Mouse (Mus musculus): ENCODE measurements at regions not wholly inside any gene's neighbourhood (a gene's known extent, or its start where the extent isn't known, plus 50 kb on each side); places are given as distances from the start of the nearest gene placed in this dataset.
A peak's percentile ranks its signal among the peaks of the same experiment; 100 is the strongest.
"Not testable (repeated sequence)": the region's sequence is repeated elsewhere in the genome, so short reads cannot be mapped to it uniquely, and the experiment has no call there.

DNA sequence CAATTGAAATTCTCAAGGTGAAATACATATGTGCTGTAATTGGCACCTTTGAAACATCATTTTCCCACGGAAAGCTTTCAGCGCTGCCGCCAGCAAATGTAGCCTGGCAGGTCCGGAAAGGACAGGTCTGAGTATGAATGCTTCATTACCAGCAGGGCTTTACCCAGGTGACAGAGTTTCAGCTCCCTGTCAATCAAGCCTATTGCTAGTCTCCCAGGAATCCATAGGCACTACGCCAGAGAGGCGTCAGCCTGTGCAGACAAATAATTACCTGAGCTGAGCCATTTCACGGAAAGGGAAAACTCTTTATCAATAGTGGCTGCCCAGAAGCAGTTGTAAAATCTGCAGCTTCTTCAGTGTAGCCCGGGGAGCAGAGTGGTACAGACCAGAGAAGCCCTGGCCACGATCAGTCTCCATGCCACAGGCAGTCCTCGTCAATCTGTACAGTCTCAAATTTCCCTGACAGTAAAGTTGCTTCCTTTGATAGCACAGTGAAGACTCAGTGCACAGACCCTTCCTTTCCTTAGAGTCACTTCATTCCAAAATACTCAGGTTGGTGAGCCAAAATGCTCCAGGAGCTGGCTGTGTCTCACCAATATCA, 340.7 kb downstream of the Samd5 start:
- Histone ChIP-seq H3K27ac (no peak overlapping the region), H3K4me3 (no peak overlapping the region), H3K4me1 (peaks cover 35% of the 10 kb centered on the region), H3K27me3 (ENCODE audit: poor library complexity, severe bottlenecking) (peaks cover 4% of the 10 kb centered on the region; the same call in 1 of the 2 replicates), H3K9me3 (no peaks in the 10 kb centered on the region), H3K36me3 (replicated peaks) (no peaks in the 10 kb centered on the region)
- WGBS = 74% methylated on average over 10 of the region's 10 CpGs
- DNase-seq (ENCODE audit: extremely low spot score, low spot score) = no peak

DNA sequence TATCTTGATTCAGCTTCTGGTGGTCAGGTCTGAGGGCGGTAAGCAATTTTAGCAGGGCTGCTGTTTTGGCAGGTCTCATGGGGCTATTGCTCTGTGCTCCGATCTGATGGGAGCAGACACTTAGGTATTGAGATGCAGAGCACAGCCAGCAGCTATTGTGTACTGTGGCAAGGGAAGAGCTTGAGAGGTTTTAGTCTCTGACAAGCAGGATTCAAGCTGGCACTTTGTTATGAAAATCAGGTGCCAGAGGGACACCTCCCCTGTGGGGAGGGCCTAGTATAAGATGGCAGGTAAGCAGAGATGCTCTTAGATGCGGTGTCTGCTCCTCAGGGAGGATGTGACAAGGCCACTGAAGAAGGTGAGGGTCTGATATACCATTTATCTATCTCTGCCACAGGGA, 343.3 kb downstream of the Samd5 start:
- DNase-seq (ENCODE audit: extremely low spot score, low spot score) = no peak

DNA sequence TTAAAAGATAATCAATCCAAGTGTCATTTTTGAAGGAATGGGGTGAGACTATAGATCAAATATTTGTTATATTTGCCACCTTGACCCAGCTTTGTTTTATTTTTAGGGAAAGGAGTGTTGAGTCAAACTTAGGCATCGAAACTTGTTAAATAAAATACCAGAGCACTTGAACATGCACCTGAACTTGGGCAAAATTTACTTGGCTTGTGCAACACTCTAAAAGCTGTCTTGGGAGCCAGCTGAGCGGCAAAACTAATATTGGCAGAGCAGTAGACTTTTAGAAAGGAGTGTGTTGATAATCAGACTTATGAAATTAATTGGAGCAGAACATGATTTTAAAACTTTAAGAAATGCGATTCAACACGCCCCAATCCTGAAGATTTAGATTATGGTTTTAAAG, 346.7 kb downstream of the Samd5 start:
- 91% methylated on average over 4 of the region's 4 CpGs for WGBS
- no peaks in the 10 kb centered on the region for H3K36me3 ChIP-seq (replicated peaks)
- no peak overlapping the region for H3K4me3 ChIP-seq
- H3K4me1 ChIP-seq = peaks cover 14% of the 10 kb centered on the region
- 0 out of 2 replicates have a peak, but pooled peaks cover 4% of the 10 kb centered on the region for H3K9me3 ChIP-seq
- peaks cover 4% of the 10 kb centered on the region; the same call in 1 of the 2 replicates for H3K27me3 ChIP-seq (ENCODE audit: poor library complexity, severe bottlenecking)
- no peak overlapping the region for H3K27ac ChIP-seq
- DNase-seq (ENCODE audit: extremely low spot score, low spot score) = no peak

More for the DNA sequence above, 343.3 kb downstream of the Samd5 start:
- peaks cover 4% of the 10 kb centered on the region; the same call in 1 of the 2 replicates for H3K27me3 ChIP-seq (ENCODE audit: poor library complexity, severe bottlenecking)
- H3K4me1 ChIP-seq = peaks cover 19% of the 10 kb centered on the region
- H3K4me3 ChIP-seq = no peak overlapping the region
- 17% methylated on average over 3 of the region's 3 CpGs for WGBS
- no peak overlapping the region for H3K27ac ChIP-seq
- 0 out of 2 replicates have a peak, but pooled peaks cover 4% of the 10 kb centered on the region for H3K9me3 ChIP-seq
- H3K36me3 ChIP-seq (replicated peaks) = no peaks in the 10 kb centered on the region

DNA sequence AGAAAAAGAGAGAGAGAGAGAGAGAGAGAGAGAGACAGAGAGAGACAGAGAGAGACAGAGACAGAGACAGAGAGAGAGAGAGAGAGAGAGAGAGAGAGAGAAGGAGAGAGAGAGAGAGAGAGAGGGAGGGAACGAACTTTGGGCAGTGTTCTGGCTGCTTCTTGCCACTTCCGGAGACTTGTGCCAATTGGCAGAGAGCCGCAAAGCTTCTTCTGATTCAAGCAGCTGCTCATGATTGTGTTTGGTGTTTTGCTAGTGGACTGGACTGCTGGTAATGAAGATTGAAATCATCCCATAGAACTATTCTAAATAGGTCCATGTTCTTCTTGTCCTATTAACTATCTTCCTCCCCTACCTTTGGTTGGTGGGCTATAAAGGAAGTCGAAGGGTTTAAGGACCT, 347.1 kb downstream of the Samd5 start:
- WGBS = 95% methylated on average over 4 of the region's 4 CpGs
- H3K27ac ChIP-seq; DNase-seq (ENCODE audit: extremely low spot score, low spot score); H3K9me3 ChIP-seq; H3K27me3 ChIP-seq (ENCODE audit: poor library complexity, severe bottlenecking); H3K4me3 ChIP-seq; H3K36me3 ChIP-seq (replicated peaks): not testable (repeated sequence)
- peaks cover 14% of the 10 kb centered on the region for H3K4me1 ChIP-seq

DNA sequence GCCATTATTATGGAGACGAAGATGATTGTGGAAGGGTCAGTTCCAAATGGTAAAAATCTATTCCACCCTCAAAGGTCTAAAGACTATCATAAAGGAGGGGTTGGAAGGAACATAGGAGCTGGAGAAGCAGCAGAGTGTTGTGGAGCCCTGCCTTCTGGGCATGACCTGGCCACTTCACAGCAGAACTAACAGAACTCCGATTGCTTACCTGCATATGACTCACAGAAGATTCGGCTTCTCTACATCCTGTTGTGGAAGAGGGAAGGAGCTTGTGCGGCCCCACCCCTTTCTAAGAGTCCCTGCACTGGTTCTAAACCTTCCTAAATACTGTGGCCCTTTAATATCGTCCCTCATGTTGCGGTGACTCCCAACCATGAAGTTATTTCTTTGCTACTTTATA, 362.7 kb downstream of the Samd5 start:
- Histone ChIP-seq H3K36me3 (replicated peaks) (no peaks in the 10 kb centered on the region), H3K4me3 (no peak overlapping the region), H3K27me3 (ENCODE audit: poor library complexity, severe bottlenecking) (no peaks in the 10 kb centered on the region), H3K27ac (no peak overlapping the region), H3K9me3 (no peaks in the 10 kb centered on the region), H3K4me1 (peaks cover 7% of the 10 kb centered on the region; the same call in 1 of the 2 replicates)
- 91% methylated on average over 6 of the region's 6 CpGs for WGBS
- DNase-seq (ENCODE audit: extremely low spot score, low spot score) = no peak

DNA sequence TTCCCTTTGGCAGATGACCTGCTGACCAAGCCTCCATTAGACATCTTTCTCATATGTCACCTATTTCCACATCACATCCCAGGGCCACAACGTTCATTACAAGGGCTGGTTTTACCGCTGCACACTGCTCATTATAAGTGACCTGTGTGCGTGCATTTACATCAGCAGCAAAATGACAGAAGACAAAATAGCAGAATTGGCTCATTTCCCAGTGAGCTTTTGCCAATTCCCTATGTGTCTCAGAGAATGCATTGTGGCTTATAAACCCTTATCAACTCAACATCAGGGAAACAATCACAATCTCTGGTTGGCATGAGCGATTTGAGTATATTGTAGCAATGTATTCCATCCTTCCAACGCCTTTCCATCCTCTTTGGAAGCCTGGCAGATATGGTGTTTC, 364.7 kb downstream of the Samd5 start:
- no peaks in the 10 kb centered on the region for H3K27me3 ChIP-seq (ENCODE audit: poor library complexity, severe bottlenecking)
- H3K36me3 ChIP-seq (replicated peaks) = no peaks in the 10 kb centered on the region
- 89% methylated on average over 5 of the region's 5 CpGs for WGBS
- no peak overlapping the region for H3K27ac ChIP-seq
- H3K4me3 ChIP-seq = no peak overlapping the region
- H3K9me3 ChIP-seq = no peaks in the 10 kb centered on the region
- no peak for DNase-seq (ENCODE audit: extremely low spot score, low spot score)
- peaks cover 7% of the 10 kb centered on the region; the same call in 1 of the 2 replicates for H3K4me1 ChIP-seq

DNA sequence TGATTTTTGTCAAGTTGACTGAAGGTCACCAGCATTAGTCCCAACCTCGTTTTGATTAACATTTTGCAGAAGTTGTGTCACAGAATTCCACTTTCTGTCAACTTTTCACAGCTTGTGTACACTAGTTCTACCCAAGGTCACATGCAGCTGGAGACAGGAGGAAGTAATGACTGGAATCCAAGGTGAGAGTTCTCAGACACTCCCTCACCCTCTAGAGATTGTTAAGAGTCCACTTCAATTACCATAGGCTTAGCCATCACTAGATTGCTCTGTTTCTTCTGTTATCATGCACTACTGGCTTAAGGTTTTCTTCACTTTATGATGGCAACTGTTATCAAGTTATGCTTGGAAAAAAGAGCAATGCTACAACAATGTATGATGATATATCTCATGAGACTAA, 379.0 kb downstream of the Samd5 start:
- 71% methylated on average over 1 of the region's 1 CpGs for WGBS

DNA sequence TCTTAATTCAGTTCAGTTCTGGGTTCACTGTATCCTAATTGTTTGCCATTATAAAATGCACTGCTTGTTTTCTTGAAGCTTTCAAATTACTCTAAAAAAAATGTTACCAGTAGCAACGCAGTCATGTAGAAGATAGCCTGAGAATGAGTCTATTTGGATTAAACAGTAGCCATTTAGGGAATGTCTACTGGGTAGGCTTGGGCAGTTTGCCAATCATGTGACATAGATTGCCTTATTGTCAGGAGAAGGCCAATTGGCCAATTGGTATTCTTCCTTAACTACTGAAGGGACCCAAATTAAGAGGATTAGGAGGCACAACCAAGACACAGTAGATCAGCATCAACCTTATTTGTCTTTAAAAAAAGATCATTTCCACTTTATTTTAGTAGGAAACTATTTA, 379.7 kb downstream of the Samd5 start:
- H3K27me3 ChIP-seq (ENCODE audit: poor library complexity, severe bottlenecking) = no peaks in the 10 kb centered on the region

More for the DNA sequence above, 379.0 kb downstream of the Samd5 start:
- H3K27me3 ChIP-seq (ENCODE audit: poor library complexity, severe bottlenecking) = no peaks in the 10 kb centered on the region
- no peaks in the 10 kb centered on the region for H3K36me3 ChIP-seq (replicated peaks)
- H3K4me3 ChIP-seq = no peak overlapping the region
- H3K9me3 ChIP-seq = no peaks in the 10 kb centered on the region
- no peak overlapping the region for H3K27ac ChIP-seq
- no peaks in the 10 kb centered on the region for H3K4me1 ChIP-seq
- DNase-seq (ENCODE audit: extremely low spot score, low spot score) = no peak

DNA sequence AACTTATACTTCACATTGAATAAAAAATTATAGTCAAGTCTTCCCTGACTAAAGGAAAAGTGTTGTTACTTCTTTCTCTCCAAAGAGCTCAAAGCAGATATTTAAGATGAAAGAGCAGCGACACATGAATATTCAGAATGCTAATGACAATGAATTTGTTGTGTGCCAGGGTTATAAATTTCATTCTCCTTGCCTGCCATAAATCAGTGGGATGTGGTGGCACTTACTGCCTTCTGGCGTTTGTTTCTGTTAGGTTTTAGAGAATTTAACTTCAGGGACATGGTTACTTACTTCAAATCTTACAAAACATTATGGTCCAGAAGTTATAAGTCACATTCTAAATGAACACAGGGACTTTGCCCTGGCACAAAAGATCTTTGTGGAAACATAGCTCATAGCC, 380.4 kb downstream of the Samd5 start:
- Histone ChIP-seq H3K4me3 (no peak overlapping the region), H3K4me1 (no peaks in the 10 kb centered on the region), H3K36me3 (replicated peaks) (no peaks in the 10 kb centered on the region), H3K9me3 (no peaks in the 10 kb centered on the region), H3K27ac (no peak overlapping the region), H3K27me3 (ENCODE audit: poor library complexity, severe bottlenecking) (no peaks in the 10 kb centered on the region)
- WGBS = 87% methylated on average over 2 of the region's 2 CpGs
- DNase-seq (ENCODE audit: extremely low spot score, low spot score) = no peak

More for the DNA sequence above, 379.7 kb downstream of the Samd5 start:
- DNase-seq (ENCODE audit: extremely low spot score, low spot score) = no peak
- Histone ChIP-seq H3K9me3 (no peaks in the 10 kb centered on the region), H3K27ac (no peak overlapping the region), H3K36me3 (replicated peaks) (no peaks in the 10 kb centered on the region), H3K4me3 (no peak overlapping the region), H3K4me1 (no peaks in the 10 kb centered on the region)
- WGBS = 88% methylated on average over 1 of the region's 1 CpGs

DNA sequence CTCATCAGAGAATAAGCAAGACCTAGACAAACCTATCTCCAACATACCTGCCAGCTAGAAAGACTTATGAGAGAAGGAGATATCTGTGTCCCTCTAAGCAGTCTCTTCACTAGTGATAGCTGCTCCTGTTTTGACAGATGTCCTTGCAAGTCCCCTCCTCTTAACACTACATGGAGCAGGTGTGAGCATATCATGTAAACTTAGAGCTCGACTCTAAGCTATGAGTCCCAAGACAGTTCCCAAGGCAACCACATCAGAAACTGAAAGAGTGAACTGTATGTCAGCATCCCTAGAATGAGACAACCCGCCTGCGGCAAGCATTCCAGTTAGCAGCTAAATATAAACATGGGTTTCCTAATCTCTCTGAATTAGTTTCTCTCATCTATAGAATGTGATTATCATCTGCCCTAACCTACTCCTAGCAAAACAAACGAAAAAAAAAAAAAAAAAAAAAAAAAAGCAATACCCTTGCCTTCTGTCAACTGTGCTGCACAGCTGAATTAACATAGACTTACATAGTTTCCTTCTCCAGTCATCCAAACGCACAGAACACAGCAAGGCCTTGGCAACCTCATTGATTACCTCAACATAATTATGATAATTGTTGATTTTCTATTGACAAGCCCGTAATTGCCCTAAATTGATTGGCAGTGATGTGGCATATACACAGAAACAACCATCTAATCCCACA, 383.4 kb downstream of the Samd5 start:
- Histone ChIP-seq H3K27ac (no peak overlapping the region), H3K4me3 (no peak overlapping the region), H3K36me3 (replicated peaks) (no peaks in the 10 kb centered on the region), H3K4me1 (no peaks in the 10 kb centered on the region), H3K27me3 (ENCODE audit: poor library complexity, severe bottlenecking) (no peaks in the 10 kb centered on the region), H3K9me3 (no peaks in the 10 kb centered on the region)
- DNase-seq (ENCODE audit: extremely low spot score, low spot score) = no peak
- 81% methylated on average over 6 of the region's 6 CpGs for WGBS

DNA sequence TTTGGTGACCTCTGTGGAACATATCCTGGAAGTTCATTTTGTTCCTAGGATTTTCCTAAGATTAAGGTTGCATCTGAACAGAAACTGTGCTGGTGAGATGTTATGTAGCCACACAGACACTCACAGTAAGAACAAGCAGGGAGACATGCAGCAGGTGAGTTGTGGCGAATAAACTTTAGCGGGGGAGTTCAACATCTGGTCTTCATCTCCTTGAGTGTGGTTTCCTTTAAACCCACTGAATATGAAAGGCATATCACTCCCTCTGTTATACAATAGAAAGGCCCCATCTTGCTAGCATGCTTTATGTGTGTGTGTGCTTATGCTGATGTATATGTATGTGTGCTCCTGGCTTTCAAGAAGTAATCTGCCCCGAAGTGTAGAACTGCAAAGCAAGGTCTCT, 387.1 kb upstream of the Sash1 start:
- DNase-seq (ENCODE audit: extremely low spot score, low spot score) = no peak
- Histone ChIP-seq H3K4me3 (no peak overlapping the region), H3K27me3 (ENCODE audit: poor library complexity, severe bottlenecking) (no peaks in the 10 kb centered on the region), H3K36me3 (replicated peaks) (no peaks in the 10 kb centered on the region), H3K9me3 (no peaks in the 10 kb centered on the region), H3K4me1 (peaks cover 20% of the 10 kb centered on the region), H3K27ac (no peak overlapping the region)
- 88% methylated on average over 3 of the region's 3 CpGs for WGBS

DNA sequence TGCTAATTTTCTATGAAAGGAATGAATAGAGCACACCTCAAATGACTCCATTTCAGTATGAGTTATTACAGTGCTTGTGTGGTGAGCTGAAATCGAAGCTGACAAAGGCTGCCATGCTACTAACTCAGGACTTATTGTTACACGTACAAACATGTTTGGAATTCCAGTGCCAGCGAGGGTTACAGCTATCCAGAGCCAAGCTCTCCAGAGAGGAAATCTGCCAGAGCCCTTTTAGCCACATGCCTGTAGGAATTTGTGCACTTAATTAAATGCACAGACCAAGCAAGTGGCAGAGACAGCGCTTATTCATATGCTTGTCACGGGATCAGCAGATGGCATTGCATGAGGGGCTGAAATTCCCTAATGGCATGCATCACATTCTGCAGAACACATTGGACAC, 386.4 kb upstream of the Sash1 start:
- WGBS = 67% methylated on average over 5 of the region's 5 CpGs
- Histone ChIP-seq H3K4me3 (no peak overlapping the region), H3K27me3 (ENCODE audit: poor library complexity, severe bottlenecking) (no peaks in the 10 kb centered on the region), H3K27ac (0 out of 2 replicates have a peak overlapping the region, but pooled peaks have one; percentile 30), H3K36me3 (replicated peaks) (no peaks in the 10 kb centered on the region), H3K9me3 (no peaks in the 10 kb centered on the region), H3K4me1 (peaks cover 20% of the 10 kb centered on the region)
- DNase-seq (ENCODE audit: extremely low spot score, low spot score) = no peak

DNA sequence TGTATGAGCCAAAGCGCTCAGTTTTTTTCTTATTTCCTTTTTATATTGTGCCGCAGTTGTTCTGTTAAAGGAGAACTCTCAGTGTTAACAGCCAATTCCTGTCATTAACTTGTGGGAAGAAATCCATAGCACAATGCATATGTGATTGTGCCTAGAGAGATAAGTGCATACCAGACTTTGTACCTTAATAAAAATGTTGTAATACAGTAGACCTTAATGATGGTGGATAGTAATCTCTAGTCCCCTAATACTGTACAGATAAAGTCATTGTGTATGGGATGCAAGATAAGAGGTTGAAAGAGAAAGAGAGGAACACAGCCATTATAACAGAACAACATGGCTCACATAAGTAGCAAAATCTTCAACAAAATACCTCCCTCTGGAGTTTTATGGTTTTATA, 379.7 kb upstream of the Sash1 start:
- no peaks in the 10 kb centered on the region for H3K36me3 ChIP-seq (replicated peaks)
- WGBS = 92% methylated on average over 2 of the region's 2 CpGs
- H3K27ac ChIP-seq = no peak overlapping the region

More for the DNA sequence above, 379.7 kb upstream of the Sash1 start:
- Histone ChIP-seq H3K9me3 (no peaks in the 10 kb centered on the region), H3K27me3 (ENCODE audit: poor library complexity, severe bottlenecking) (no peaks in the 10 kb centered on the region), H3K4me3 (no peak overlapping the region), H3K4me1 (peaks cover 12% of the 10 kb centered on the region; the same call in 1 of the 2 replicates)
- DNase-seq (ENCODE audit: extremely low spot score, low spot score) = no peak
